Mouse (Mus musculus) liver, embryonic 11.5 days (tissue): ENCODE data around the gene Auts2. TPM values are rescaled to one million over a fixed set of nuclear protein-coding genes. Genes with fewer than 3 reads are reported as not detected.

Source experiments
- ATAC-seq: fragments of 200-750 bp; cut with Nextera tagmentation; replicated peaks from 2 replicates; pipeline ENCODE4 v1.8.0; 2017; ENCODE audit warnings: moderate number of reproducible peaks, mild to moderate bottlenecking, moderate TSS enrichment, moderate library complexity; ENCODE audit not compliant: low FRiP score
- DNase-seq: peaks from one replicate; pipeline ENCODE4 v3.0.0-alpha.2; 2017; ENCODE audit warnings: low spot score
- H3K27ac ChIP-seq: fragments of 300-500 bp; sonication (generic); 2 replicates; pipeline ENCODE4 v1.5.1; 2014; ENCODE audit warnings: mild to moderate bottlenecking, low read depth, low read length, control low read depth
- H3K27me3 ChIP-seq: fragments of 300-500 bp; sonication (generic); replicated peaks from 2 replicates; pipeline ENCODE4 v1.6.1; 2014; ENCODE audit warnings: low read length, mixed read lengths; ENCODE audit not compliant: control insufficient read depth, insufficient read depth
- H3K36me3 ChIP-seq: fragments of 300-500 bp; sonication (generic); 2 replicates; pipeline ENCODE4 v1.6.1; 2014; ENCODE audit warnings: mild to moderate bottlenecking, low read length, moderate library complexity, mixed read lengths; ENCODE audit not compliant: control insufficient read depth, insufficient read depth
- H3K4me1 ChIP-seq: fragments of 300-500 bp; sonication (generic); replicated peaks from 2 replicates; pipeline ENCODE4 v1.6.1; 2014; ENCODE audit warnings: low read length, mixed read lengths; ENCODE audit not compliant: control insufficient read depth, insufficient read depth
- H3K4me2 ChIP-seq: fragments of 300-500 bp; sonication (generic); 2 replicates; pipeline ENCODE4 v1.6.1; 2014; ENCODE audit warnings: mild to moderate bottlenecking, control low read depth, moderate library complexity
- H3K4me3 ChIP-seq: fragments of 300-500 bp; sonication (generic); 2 replicates; pipeline ENCODE4 v1.5.1; 2014; ENCODE audit warnings: low read depth, low read length, control low read depth
- H3K9ac ChIP-seq: fragments of 300-500 bp; sonication (generic); 2 replicates; pipeline ENCODE4 v1.6.1; 2014; ENCODE audit warnings: low read depth, low read length, control low read depth
- H3K9me3 ChIP-seq: fragments of 300-500 bp; sonication (generic); 2 replicates; pipeline ENCODE4 v1.6.1; 2016; ENCODE audit warnings: low read length, inconsistent platforms, mixed read lengths; ENCODE audit not compliant: control insufficient read depth
- WGBS: fragments of 180-500 bp; shearing (Covaris S2); extraction: QIAGEN DNeasy Blood & Tissue Kit; methylation state at CpG from one replicate; pipeline ENCODE4 v1.1.7; 2014; 5-methylcytosine and 5-hydroxymethylcytosine counted together
- polyA plus RNA-seq: library from polyadenylated mRNA; unstranded; fragments of >200 nt; fragmentation: Nextera tagmentation; extraction: Ambion mirVana; gene quantifications from 2 replicates; pipeline ENCODE4 v1.2.1, GENCODE M21; 2014

Gene Auts2
- polyA plus RNA-seq, 1 experiment from 2014 or later, result 13.8 TPM

- H3K4me3 ChIP-seq, result peak overlapping the region; percentile 70
- DNase-seq (peak; percentile 34), ATAC-seq (no peak)
- peak overlapping the region; percentile 88 for H3K4me2 ChIP-seq
- H3K9ac ChIP-seq, result peak overlapping the region; percentile 69
- no peaks in the 10 kb centered on the region; the same call in 1 of the 2 replicates for H3K27me3 ChIP-seq
- H3K36me3 ChIP-seq, result no peaks in the 10 kb centered on the region
- 0% methylated on average over 20 of the region's 21 CpGs for WGBS
- H3K27ac ChIP-seq, result no peak overlapping the region
- H3K9me3 ChIP-seq, result no peaks in the 10 kb centered on the region
- H3K4me1 ChIP-seq, result peaks cover 13% of the 10 kb centered on the region; the same call in 1 of the 2 replicates
Measured at GRCm38 (mm10) chr5:132541951-132542350, 1.2 kb downstream of the Auts2 start.

- H3K9ac ChIP-seq, result peak overlapping the region; percentile 69
- H3K36me3 ChIP-seq, result no peaks in the 10 kb centered on the region
- ATAC-seq (no peak), DNase-seq (peak; percentile 57)
- H3K27me3 ChIP-seq, result no peaks in the 10 kb centered on the region; the same call in 1 of the 2 replicates
- peaks cover 13% of the 10 kb centered on the region; the same call in 1 of the 2 replicates for H3K4me1 ChIP-seq
- H3K27ac ChIP-seq, result no peak overlapping the region
- peak overlapping the region; percentile 88 for H3K4me2 ChIP-seq
- under 1% methylated on average over 44 of the region's 46 CpGs for WGBS
- no peaks in the 10 kb centered on the region for H3K9me3 ChIP-seq
- peak overlapping the region; percentile 70 for H3K4me3 ChIP-seq
Measured at GRCm38 (mm10) chr5:132541371-132541931, 1.7 kb downstream of the Auts2 start.

- DNase-seq (no peak), ATAC-seq (no peak)
- 11% methylated on average over 6 of the region's 7 CpGs for WGBS
- no peaks in the 10 kb centered on the region for H3K9me3 ChIP-seq
- no peaks in the 10 kb centered on the region; the same call in 1 of the 2 replicates for H3K27me3 ChIP-seq
- H3K9ac ChIP-seq, result peak overlapping the region; percentile 69
- H3K27ac ChIP-seq, result no peak overlapping the region
- no peaks in the 10 kb centered on the region for H3K36me3 ChIP-seq
- H3K4me1 ChIP-seq, result peaks cover 13% of the 10 kb centered on the region; the same call in 1 of the 2 replicates
- H3K4me3 ChIP-seq, result peak overlapping the region; percentile 70
- peak overlapping the region; percentile 88 for H3K4me2 ChIP-seq
Measured at GRCm38 (mm10) chr5:132540841-132541311, 2.3 kb downstream of the Auts2 start.

- H3K4me2 ChIP-seq, result no peak overlapping the region
- peaks cover 13% of the 10 kb centered on the region; the same call in 1 of the 2 replicates for H3K4me1 ChIP-seq
- no peaks in the 10 kb centered on the region; the same call in 1 of the 2 replicates for H3K27me3 ChIP-seq
- WGBS, result 77% methylated on average over 4 of the region's 4 CpGs
- no peak overlapping the region for H3K4me3 ChIP-seq
- ATAC-seq (no peak), DNase-seq (no peak)
- H3K9ac ChIP-seq, result no peak overlapping the region
- H3K27ac ChIP-seq, result no peak overlapping the region
- no peaks in the 10 kb centered on the region for H3K36me3 ChIP-seq
- H3K9me3 ChIP-seq, result no peaks in the 10 kb centered on the region
Measured at GRCm38 (mm10) chr5:132537475-132537874, 5.7 kb downstream of the Auts2 start.

- WGBS, result 75% methylated on average over 3 of the region's 3 CpGs
- DNase-seq, result no peak
- Histone ChIP-seq H3K4me1 (peaks cover 3% of the 10 kb centered on the region; the same call in 1 of the 2 replicates), H3K4me2 (no peak overlapping the region), H3K4me3 (no peak overlapping the region), H3K9ac (no peak overlapping the region), H3K9me3 (no peaks in the 10 kb centered on the region), H3K27ac (no peak overlapping the region), H3K27me3 (no peaks in the 10 kb centered on the region), H3K36me3 (no peaks in the 10 kb centered on the region)
- no peak for ATAC-seq
Measured at GRCm38 (mm10) chr5:132526395-132526794, 16.7 kb downstream of the Auts2 start.

GRCm38 (mm10) chr5:132521358-132521873 lies 21.7 kb downstream of the Auts2 start:
- no peaks in the 10 kb centered on the region for H3K27me3 ChIP-seq
- H3K36me3 ChIP-seq, result no peaks in the 10 kb centered on the region
- DNase-seq (no peak), ATAC-seq (no peak)
- H3K9ac ChIP-seq, result no peak overlapping the region
- no peaks in the 10 kb centered on the region for H3K9me3 ChIP-seq
- no peak overlapping the region for H3K4me3 ChIP-seq
- H3K4me1 ChIP-seq, result peaks cover 3% of the 10 kb centered on the region; the same call in 1 of the 2 replicates
- no peak overlapping the region for H3K4me2 ChIP-seq
- no peak overlapping the region for H3K27ac ChIP-seq
- WGBS, result 72% methylated on average over 12 of the region's 12 CpGs

GRCm38 (mm10) chr5:132517879-132518278 lies 25.3 kb downstream of the Auts2 start:
- ATAC-seq, result no peak
- no peak overlapping the region for H3K4me3 ChIP-seq
- WGBS, result 73% methylated on average over 6 of the region's 6 CpGs
- no peak overlapping the region for H3K27ac ChIP-seq
- H3K4me1 ChIP-seq, result peaks cover 9% of the 10 kb centered on the region; the same call in 1 of the 2 replicates
- no peak overlapping the region for H3K9ac ChIP-seq
- H3K4me2 ChIP-seq, result no peak overlapping the region
- no peaks in the 10 kb centered on the region for H3K9me3 ChIP-seq
- no peaks in the 10 kb centered on the region for H3K36me3 ChIP-seq
- no peaks in the 10 kb centered on the region for H3K27me3 ChIP-seq
- no peak for DNase-seq

- Histone ChIP-seq H3K27ac (no peak overlapping the region), H3K4me3 (no peak overlapping the region), H3K36me3 (no peaks in the 10 kb centered on the region), H3K9me3 (no peaks in the 10 kb centered on the region), H3K9ac (no peak overlapping the region), H3K4me2 (no peak overlapping the region), H3K4me1 (peaks cover 11% of the 10 kb centered on the region), H3K27me3 (no peaks in the 10 kb centered on the region)
- WGBS, result 69% methylated on average over 6 of the region's 6 CpGs
- DNase-seq, result no peak
- no peak for ATAC-seq
Measured at GRCm38 (mm10) chr5:132514521-132514920, 28.6 kb downstream of the Auts2 start.

- Histone ChIP-seq H3K4me1 (peaks cover 11% of the 10 kb centered on the region), H3K36me3 (no peaks in the 10 kb centered on the region), H3K4me3 (no peak overlapping the region), H3K27me3 (no peaks in the 10 kb centered on the region), H3K9me3 (no peaks in the 10 kb centered on the region), H3K27ac (no peak overlapping the region), H3K9ac (no peak overlapping the region), H3K4me2 (no peak overlapping the region)
- WGBS, result 70% methylated on average over 7 of the region's 7 CpGs
- DNase-seq, result no peak
- ATAC-seq, result no peak
Measured at GRCm38 (mm10) chr5:132513206-132513605, 29.9 kb downstream of the Auts2 start.
